Mouse (Mus musculus): ENCODE measurements at regions not wholly inside any gene's neighbourhood (a gene's known extent, or its start where the extent isn't known, plus 50 kb on each side); places are given as distances from the start of the nearest gene placed in this dataset.

GRCm38 (mm10) chr3:38008321-38008720 is 284.0 kb upstream of the Gm5148 start:
- no peak overlapping the region for H3K4me2 ChIP-seq
- H3K36me3 ChIP-seq: no peaks in the 10 kb centered on the region
- H3K9ac ChIP-seq: no peak overlapping the region
- no peaks in the 10 kb centered on the region for H3K27me3 ChIP-seq
- no peak overlapping the region for H3K4me3 ChIP-seq
- 66% methylated on average over 7 of the region's 7 CpGs for WGBS
- no peaks in the 10 kb centered on the region for H3K9me3 ChIP-seq
- no peaks in the 10 kb centered on the region for H3K4me1 ChIP-seq
- no peak for ATAC-seq (ENCODE audit: borderline replicate concordance, extremely low read depth, low FRiP score, low TSS enrichment)
- no peak overlapping the region for H3K27ac ChIP-seq

GRCm38 (mm10) chr3:38007626-38008025 is 283.3 kb upstream of the Gm5148 start:
- H3K36me3 ChIP-seq: no peaks in the 10 kb centered on the region
- H3K27me3 ChIP-seq: no peaks in the 10 kb centered on the region
- H3K4me3 ChIP-seq: no peak overlapping the region
- H3K9me3 ChIP-seq: no peaks in the 10 kb centered on the region
- H3K27ac ChIP-seq: no peak overlapping the region
- no peaks in the 10 kb centered on the region for H3K4me1 ChIP-seq
- H3K4me2 ChIP-seq: no peak overlapping the region
- 44% methylated on average over 1 of the region's 1 CpGs for WGBS
- no peak overlapping the region for H3K9ac ChIP-seq
- ATAC-seq (ENCODE audit: borderline replicate concordance, extremely low read depth, low FRiP score, low TSS enrichment): no peak

- no peak overlapping the region for H3K4me2 ChIP-seq
- no peaks in the 10 kb centered on the region for H3K36me3 ChIP-seq
- H3K9ac ChIP-seq: no peak overlapping the region
- H3K9me3 ChIP-seq: no peaks in the 10 kb centered on the region
- no peaks in the 10 kb centered on the region for H3K27me3 ChIP-seq
- ATAC-seq (ENCODE audit: borderline replicate concordance, extremely low read depth, low FRiP score, low TSS enrichment): no peak
- no peak overlapping the region for H3K27ac ChIP-seq
- H3K4me3 ChIP-seq: no peak overlapping the region
- 85% methylated on average over 10 of the region's 10 CpGs for WGBS
- H3K4me1 ChIP-seq: no peaks in the 10 kb centered on the region
These were observed 278.0 kb upstream of the Gm5148 start for GRCm38 (mm10) chr3:38002275-38002674.

GRCm38 (mm10) chr3:37999779-38000178 is 275.5 kb upstream of the Gm5148 start:
- no peak for ATAC-seq (ENCODE audit: borderline replicate concordance, extremely low read depth, low FRiP score, low TSS enrichment)
- Histone ChIP-seq H3K36me3 (no peaks in the 10 kb centered on the region), H3K4me1 (no peaks in the 10 kb centered on the region), H3K4me2 (no peak overlapping the region), H3K27me3 (no peaks in the 10 kb centered on the region), H3K9ac (no peak overlapping the region), H3K27ac (no peak overlapping the region), H3K9me3 (no peaks in the 10 kb centered on the region), H3K4me3 (no peak overlapping the region)
- 91% methylated on average over 1 of the region's 1 CpGs for WGBS

- Histone ChIP-seq H3K27ac (no peak overlapping the region), H3K9me3 (no peaks in the 10 kb centered on the region), H3K27me3 (no peaks in the 10 kb centered on the region), H3K4me3 (no peak overlapping the region), H3K4me2 (no peak overlapping the region), H3K36me3 (no peaks in the 10 kb centered on the region), H3K4me1 (no peaks in the 10 kb centered on the region), H3K9ac (no peak overlapping the region)
- no peak for ATAC-seq (ENCODE audit: borderline replicate concordance, extremely low read depth, low FRiP score, low TSS enrichment)
- WGBS: 88% methylated on average over 3 of the region's 3 CpGs
These were observed 273.7 kb upstream of the Gm5148 start for GRCm38 (mm10) chr3:37997998-37998397.

GRCm38 (mm10) chr3:37989992-37990391 is 265.7 kb upstream of the Gm5148 start:
- no peak for ATAC-seq (ENCODE audit: borderline replicate concordance, extremely low read depth, low FRiP score, low TSS enrichment)
- H3K4me1 ChIP-seq: no peaks in the 10 kb centered on the region
- H3K4me2 ChIP-seq: no peak overlapping the region
- no peaks in the 10 kb centered on the region for H3K9me3 ChIP-seq
- no peak overlapping the region for H3K4me3 ChIP-seq
- no peak overlapping the region for H3K9ac ChIP-seq
- 95% methylated on average over 6 of the region's 6 CpGs for WGBS
- H3K27ac ChIP-seq: no peak overlapping the region
- no peaks in the 10 kb centered on the region for H3K27me3 ChIP-seq
- H3K36me3 ChIP-seq: no peaks in the 10 kb centered on the region

- H3K27me3 ChIP-seq: no peaks in the 10 kb centered on the region
- H3K36me3 ChIP-seq: no peaks in the 10 kb centered on the region
- no peak overlapping the region for H3K9ac ChIP-seq
- H3K4me3 ChIP-seq: no peak overlapping the region
- H3K27ac ChIP-seq: no peak overlapping the region
- no peak for ATAC-seq (ENCODE audit: borderline replicate concordance, extremely low read depth, low FRiP score, low TSS enrichment)
- no peaks in the 10 kb centered on the region for H3K9me3 ChIP-seq
- no peaks in the 10 kb centered on the region for H3K4me1 ChIP-seq
- WGBS: 57% methylated on average over 20 of the region's 20 CpGs
- no peak overlapping the region for H3K4me2 ChIP-seq
These were observed 263.6 kb upstream of the Gm5148 start for GRCm38 (mm10) chr3:37987775-37988505.

GRCm38 (mm10) chr3:37987007-37987774 is 262.9 kb upstream of the Gm5148 start:
- WGBS: 56% methylated on average over 14 of the region's 14 CpGs

GRCm38 (mm10) chr3:37984706-37985105 is 260.4 kb upstream of the Gm5148 start:
- WGBS: 85% methylated on average over 9 of the region's 9 CpGs
- Histone ChIP-seq H3K4me2 (no peak overlapping the region), H3K9me3 (no peaks in the 10 kb centered on the region), H3K9ac (no peak overlapping the region), H3K4me3 (no peak overlapping the region), H3K27me3 (no peaks in the 10 kb centered on the region), H3K36me3 (no peaks in the 10 kb centered on the region), H3K27ac (no peak overlapping the region), H3K4me1 (no peaks in the 10 kb centered on the region)
- no peak for ATAC-seq (ENCODE audit: borderline replicate concordance, extremely low read depth, low FRiP score, low TSS enrichment)

More at GRCm38 (mm10) chr3:37987007-37987774, 262.9 kb upstream of the Gm5148 start:
- ATAC-seq (ENCODE audit: borderline replicate concordance, extremely low read depth, low FRiP score, low TSS enrichment): no peak
- Histone ChIP-seq H3K4me1 (no peaks in the 10 kb centered on the region), H3K4me3 (no peak overlapping the region), H3K27ac (no peak overlapping the region), H3K27me3 (no peaks in the 10 kb centered on the region), H3K9ac (no peak overlapping the region), H3K9me3 (no peaks in the 10 kb centered on the region), H3K4me2 (no peak overlapping the region), H3K36me3 (no peaks in the 10 kb centered on the region)

- no peaks in the 10 kb centered on the region for H3K36me3 ChIP-seq
- peaks cover 14% of the 10 kb centered on the region for H3K4me1 ChIP-seq
- ATAC-seq (ENCODE audit: borderline replicate concordance, extremely low read depth, low FRiP score, low TSS enrichment): no peak
- no peak overlapping the region for H3K4me3 ChIP-seq
- H3K9ac ChIP-seq: no peak overlapping the region
- 72% methylated on average over 7 of the region's 7 CpGs for WGBS
- no peak overlapping the region for H3K4me2 ChIP-seq
- no peak overlapping the region for H3K27ac ChIP-seq
- H3K9me3 ChIP-seq: no peaks in the 10 kb centered on the region
- no peaks in the 10 kb centered on the region for H3K27me3 ChIP-seq
These were observed 257.3 kb upstream of the Gm5148 start for GRCm38 (mm10) chr3:37981481-37982180.

GRCm38 (mm10) chr3:37979871-37980270 is 255.6 kb upstream of the Gm5148 start:
- whole genome bisulfite sequencing: 53% methylated on average over 5 of the region's 5 CpGs
- Histone ChIP-seq H3K4me2 (no peak overlapping the region), H3K4me1 (peaks cover 29% of the 10 kb centered on the region), H3K36me3 (no peaks in the 10 kb centered on the region), H3K27me3 (no peaks in the 10 kb centered on the region), H3K9me3 (no peaks in the 10 kb centered on the region), H3K9ac (no peak overlapping the region), H3K27ac (no peak overlapping the region), H3K4me3 (no peak overlapping the region)
- ATAC-seq (ENCODE audit: borderline replicate concordance, extremely low read depth, low FRiP score, low TSS enrichment): no peak

- 0 out of 2 replicates have a peak overlapping the region, but pooled peaks have one; percentile 3 for H3K4me2 ChIP-seq
- no peaks in the 10 kb centered on the region for H3K36me3 ChIP-seq
- H3K4me3 ChIP-seq: no peak overlapping the region
- no peaks in the 10 kb centered on the region for H3K27me3 ChIP-seq
- peaks cover 30% of the 10 kb centered on the region for H3K4me1 ChIP-seq
- 0 out of 2 replicates have a peak overlapping the region, but pooled peaks have one; percentile 39 for H3K27ac ChIP-seq
- no peaks in the 10 kb centered on the region for H3K9me3 ChIP-seq
- 12% methylated on average over 6 of the region's 6 CpGs for WGBS
- no peak overlapping the region for H3K9ac ChIP-seq
- peak; percentile 71; the same call in 1 of the 2 replicates for ATAC-seq (ENCODE audit: borderline replicate concordance, extremely low read depth, low FRiP score, low TSS enrichment)
These were observed 254.2 kb upstream of the Gm5148 start for GRCm38 (mm10) chr3:37978481-37978880.

All from lung, embryonic 15.5 days (tissue).